Mouse (Mus musculus) kidney, adult 10 weeks (tissue): Measurements from ENCODE around the gene Med26. TPM values are rescaled to one million over a fixed set of nuclear protein-coding genes. Genes with fewer than 3 reads are reported as not detected.

Experiments used
- polyA plus RNA-seq: library from polyadenylated mRNA; stranded (reverse); fragments of 350-450 nt; fragmentation: Illumina TruSeq; extraction: RNeasy Lipid Tissue Mini Kit (QIAGEN cat#74804); gene quantifications from one replicate; pipeline ENCODE4 v1.2.3, GENCODE M21; 2014; ENCODE audit warnings: low read depth, low replicate concordance

The Med26 gene
- 1.0 TPM for polyA plus RNA-seq

DNA sequence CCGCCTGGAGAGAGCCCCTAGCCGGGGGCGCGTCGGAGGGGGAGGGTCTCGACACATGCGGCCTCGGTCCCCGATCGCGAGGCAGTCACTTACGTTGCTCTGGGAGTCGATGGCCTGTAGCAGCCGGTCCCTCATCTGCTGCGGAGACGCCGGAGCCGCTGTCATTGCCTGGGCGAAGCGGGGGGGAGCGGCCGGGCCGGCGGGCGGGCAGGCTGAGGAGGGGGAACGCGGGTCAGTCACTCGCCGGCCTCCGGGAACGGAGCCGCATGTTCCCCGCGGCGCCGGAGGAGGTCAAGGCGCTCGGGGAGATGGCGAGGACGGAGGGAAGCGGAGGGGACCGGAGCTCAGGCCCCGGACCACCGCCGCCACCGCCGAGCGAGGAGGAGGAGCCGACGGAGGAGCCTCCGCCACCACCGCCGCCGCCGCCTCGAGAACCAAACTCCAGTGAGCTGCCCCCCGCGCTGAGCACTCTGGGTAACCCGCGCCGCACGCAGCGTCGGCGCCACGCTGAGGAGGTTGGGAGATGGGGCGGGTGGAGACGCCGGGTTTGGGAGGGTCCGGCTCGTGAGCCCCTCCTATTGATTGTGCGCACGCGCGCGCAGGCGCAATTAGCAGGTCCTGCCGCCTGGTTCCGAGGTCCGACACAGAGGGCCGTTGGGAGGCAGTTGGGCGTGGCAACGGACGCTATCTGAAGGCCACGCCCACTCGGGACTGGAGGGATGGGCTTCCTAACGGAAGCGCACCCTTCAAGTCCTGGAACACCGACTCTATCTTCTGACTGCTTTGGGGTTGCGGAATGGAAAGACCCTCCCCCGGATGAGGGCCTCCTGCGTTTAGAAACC is at the start of gene Med26:
TSS of gene Med26 (minus strand) at position 469 of the 842 bp plus-strand sequence.

DNA sequence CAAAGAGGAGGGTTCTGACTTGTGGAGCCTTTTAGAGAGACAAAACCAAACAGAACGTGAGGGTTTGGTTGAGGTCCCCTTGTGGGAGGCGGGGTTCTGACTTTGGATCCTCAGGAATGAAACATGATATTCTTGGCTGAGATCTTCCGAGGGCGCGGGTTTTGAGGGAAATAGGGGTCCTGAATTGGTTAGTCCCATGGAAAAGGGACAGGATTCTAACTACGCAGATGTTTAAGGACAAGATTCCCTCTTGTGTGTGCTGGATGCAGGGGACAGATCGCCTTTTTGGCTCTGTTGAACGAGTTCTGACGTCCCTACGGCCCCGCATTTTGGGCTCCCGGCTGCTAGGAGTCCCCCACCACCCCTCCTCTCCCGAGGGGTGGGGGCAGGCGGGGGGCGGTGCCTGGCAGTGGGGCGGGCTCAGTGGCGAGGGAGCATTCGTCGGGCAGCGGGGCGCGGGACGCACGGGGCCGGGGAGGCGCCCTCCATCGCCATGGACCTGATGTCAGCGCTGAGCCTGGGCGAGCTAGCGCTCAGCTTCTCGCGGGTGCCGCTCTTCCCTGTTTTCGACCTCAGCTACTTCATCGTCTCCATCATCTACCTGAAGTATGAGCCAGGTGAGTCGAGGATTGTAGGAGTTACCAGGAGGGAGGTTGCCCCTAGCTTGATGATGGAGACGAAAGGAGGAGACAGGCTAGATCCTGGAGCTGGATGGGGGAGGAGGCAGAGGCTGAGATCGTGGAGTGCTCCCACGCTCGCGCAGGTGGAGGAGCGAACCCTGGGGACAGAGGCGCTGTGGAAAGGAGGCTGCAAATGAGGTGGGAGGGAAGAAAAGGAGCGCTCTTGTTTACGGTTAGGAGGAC is 23.8 kb upstream of the Med26 start, which contains the start of gene Tmem38a:
TSS of gene Tmem38a (plus strand) at position 445 of the 863 bp plus-strand sequence.

DNA sequence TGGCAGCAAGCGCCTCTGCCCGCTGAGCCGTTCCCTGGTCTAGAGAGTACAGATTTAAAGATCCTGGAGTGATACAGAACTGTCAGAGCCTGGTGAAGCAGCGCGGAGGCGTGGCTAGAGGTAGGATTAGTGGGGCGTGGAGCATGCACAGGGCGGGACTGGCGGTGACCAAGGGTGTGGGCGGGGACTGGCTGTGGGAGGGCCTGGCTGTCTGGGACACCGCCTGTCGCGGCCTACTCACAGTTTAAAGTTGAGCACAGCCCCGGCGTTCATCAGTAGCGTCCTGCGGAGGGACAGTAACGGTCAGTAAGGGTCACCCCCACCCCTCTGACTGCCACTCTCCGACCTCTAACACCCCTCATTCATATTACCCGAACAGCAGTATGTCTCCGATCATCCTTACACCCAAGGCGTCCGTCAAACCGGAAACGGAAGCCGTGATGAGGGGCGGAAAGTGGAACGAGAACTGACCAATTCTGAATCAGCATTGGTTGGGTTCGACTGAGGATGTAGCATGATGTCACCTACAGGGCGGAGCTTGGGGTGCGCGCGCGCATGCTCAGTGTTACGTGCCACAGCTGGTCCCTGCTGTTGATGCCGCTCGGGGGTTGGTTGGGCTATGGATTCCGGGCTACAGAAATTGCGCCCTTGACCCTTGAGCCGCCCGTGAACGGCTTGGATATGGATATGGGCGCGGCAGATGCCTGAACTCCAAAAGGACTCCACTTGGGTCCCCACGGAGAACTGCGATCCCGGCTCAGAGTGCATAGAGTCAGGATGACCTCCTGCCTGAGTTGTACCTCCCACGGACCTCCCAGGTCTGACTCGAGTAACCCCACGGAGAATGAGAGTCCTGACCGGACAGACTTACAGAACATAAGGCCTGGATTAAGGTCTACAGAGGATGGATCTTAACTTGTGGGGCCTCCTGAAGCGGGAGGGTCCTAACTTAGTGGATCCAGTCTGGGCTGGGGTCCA is 22.9 kb upstream of the Med26 start, which contains the start of gene Smim7:
TSS of gene Smim7 (minus strand) at position 456 of the 978 bp plus-strand sequence.

DNA sequence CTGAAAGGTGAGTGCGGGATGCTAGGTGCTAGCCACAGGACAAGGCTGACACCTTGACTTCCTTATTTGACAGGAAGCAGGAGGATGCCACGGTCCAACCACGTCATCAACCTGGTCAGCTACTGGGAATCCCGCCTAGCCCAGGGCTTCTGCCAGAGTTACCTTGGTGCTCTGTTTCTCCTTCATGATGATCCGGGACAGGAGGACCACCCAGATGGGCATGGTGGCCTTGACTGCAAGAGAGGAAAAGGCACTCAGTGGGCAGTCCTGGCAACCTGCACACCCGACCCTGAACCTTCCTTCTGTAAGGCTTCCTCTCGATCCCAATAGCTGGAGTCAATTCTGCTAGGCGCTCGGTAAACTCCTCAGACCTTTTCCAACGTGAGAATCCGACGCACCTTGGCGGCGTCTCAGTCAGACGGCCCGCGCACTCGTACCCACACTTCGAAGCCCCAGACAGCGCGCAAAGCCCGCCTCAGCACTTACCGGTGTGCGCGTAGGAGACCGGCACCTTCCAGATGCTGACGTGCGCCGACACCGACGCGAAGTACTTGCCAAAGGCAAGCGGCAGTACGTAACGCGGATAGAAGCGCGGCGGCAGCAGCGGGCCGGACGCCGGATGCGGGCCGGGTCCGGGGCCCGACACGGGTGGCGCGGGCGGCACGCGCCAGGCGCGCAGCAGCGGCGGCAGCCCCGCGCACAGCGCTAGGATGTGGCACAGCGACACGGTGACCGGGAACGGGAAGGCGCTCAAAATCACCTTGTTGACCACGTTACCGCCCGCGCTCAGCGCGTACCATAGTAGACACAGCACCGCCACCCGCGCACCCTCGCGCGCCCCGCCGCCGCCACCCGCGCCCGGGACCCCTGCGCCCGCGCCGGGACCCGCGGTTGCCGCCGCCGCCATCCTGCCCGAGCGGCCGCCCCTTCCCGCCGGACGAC is 56.1 kb downstream of the Med26 start, which contains the start of gene Slc35e1:
TSS of gene Slc35e1 (minus strand) at position 935 of the 942 bp plus-strand sequence.

DNA sequence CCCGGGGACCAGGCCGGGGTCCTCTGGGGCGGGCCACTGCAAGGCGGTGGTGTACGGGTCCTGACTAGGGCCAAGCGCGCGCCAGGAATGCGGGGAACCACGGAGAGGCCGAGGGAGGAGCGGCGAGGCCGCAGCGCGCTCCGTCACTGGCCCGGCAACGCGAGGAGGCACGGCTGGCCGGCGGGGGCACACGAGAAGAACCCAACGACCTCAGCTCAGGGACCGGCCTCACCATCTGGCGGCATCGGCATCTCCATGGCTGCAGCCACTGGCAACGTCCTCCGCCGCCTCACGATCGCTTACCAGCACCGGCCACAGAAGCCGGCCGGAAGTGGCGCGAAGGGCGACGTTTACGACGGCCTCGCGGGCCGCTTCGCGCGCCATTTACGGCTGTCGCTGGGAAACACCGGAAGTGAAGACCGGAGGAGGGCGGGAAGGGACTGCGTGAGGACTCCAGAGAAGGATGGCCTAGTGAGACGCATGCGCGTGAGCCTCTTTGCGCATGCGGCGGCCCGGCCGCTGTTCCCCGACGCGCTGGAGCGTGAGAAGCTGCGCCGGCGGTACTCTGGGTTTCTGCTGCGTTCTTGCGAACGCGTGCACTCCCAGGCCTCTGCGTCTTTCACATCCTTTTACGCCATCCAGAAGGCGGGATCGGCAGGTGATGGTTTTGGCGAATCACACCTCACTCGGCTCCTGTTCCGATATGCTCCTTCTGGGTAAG is 73.1 kb downstream of the Med26 start, which contains the start of gene Cherp:
TSS of gene Cherp (minus strand) at position 401 of the 721 bp plus-strand sequence.

Other genes starting within 250 kb of the Med26 start
- 1.4 TPM for gene Gm10282, start 243.0 kb downstream of the Med26 start, polyA plus RNA-seq
- gene Klf2, start 229.2 kb downstream of the Med26 start, polyA plus RNA-seq = 8.0 TPM
- gene Eps15l1, start 126.8 kb downstream of the Med26 start, polyA plus RNA-seq = 20.1 TPM
- 2.4 TPM for gene Calr3, start 104.4 kb downstream of the Med26 start, polyA plus RNA-seq
- gene 1700030K09Rik, start 104.4 kb downstream of the Med26 start, polyA plus RNA-seq = 0.89 TPM
- gene Cherp, start 73.0 kb downstream of the Med26 start, polyA plus RNA-seq = 3.9 TPM
- 24.7 TPM for gene Slc35e1, start 55.7 kb downstream of the Med26 start, polyA plus RNA-seq
- gene Smim7, start 22.8 kb upstream of the Med26 start, polyA plus RNA-seq = 58.6 TPM
- gene Tmem38a, start 23.8 kb upstream of the Med26 start, polyA plus RNA-seq = 2.9 TPM
- not detected for gene Nwd1, start 98.4 kb upstream of the Med26 start, polyA plus RNA-seq
- gene Sin3b, start 175.0 kb upstream of the Med26 start, polyA plus RNA-seq = 6.0 TPM
- gene F2rl3, start 213.6 kb upstream of the Med26 start, polyA plus RNA-seq = not detected